Mouse (Mus musculus) frontal cortex, postnatal 36 days (tissue): ENCODE results near the gene Rbpms2.
"Not testable (repeated sequence)": the region's sequence is repeated elsewhere in the genome, so short reads cannot be mapped to it uniquely, and the experiment has no call there.

Source experiments
- DNase-seq, 2 experiments: peaks; one replicate each; pipeline ENCODE4 v3.0.0; 2022; ENCODE audit warnings: low spot score in 2 of 2

Gene Rbpms2

GRCm38 (mm10) chr9:65654700-65655237, 25.3 kb downstream of the Rbpms2 start:
- DNase-seq = no peak

GRCm38 (mm10) chr9:65655540-65655939, 26.1 kb downstream of the Rbpms2 start:
- no peak for DNase-seq

- no peak for DNase-seq
Measured at GRCm38 (mm10) chr9:65657218-65657617, 27.8 kb downstream of the Rbpms2 start.

GRCm38 (mm10) chr9:65661029-65661428, 31.6 kb downstream of the Rbpms2 start:
- no peak for DNase-seq

- DNase-seq = no peak
Measured at GRCm38 (mm10) chr9:65661493-65661892, 32.0 kb downstream of the Rbpms2 start.

GRCm38 (mm10) chr9:65664163-65664562, 34.7 kb downstream of the Rbpms2 start:
- peak; percentile 67 to 70 for DNase-seq

- peak; percentile 22 to 46 for DNase-seq
Measured at GRCm38 (mm10) chr9:65666042-65666441, 36.6 kb downstream of the Rbpms2 start.

- no peak for DNase-seq
Measured at GRCm38 (mm10) chr9:65667701-65668100, 38.3 kb downstream of the Rbpms2 start, which contains the start of gene Oaz2. Gene Oaz2, plus strand, starts transcription at chr9:65668001.

GRCm38 (mm10) chr9:65671431-65671931, 42.0 kb downstream of the Rbpms2 start:
- no peak for DNase-seq

- DNase-seq = no peak
Measured at GRCm38 (mm10) chr9:65672996-65673395, 43.5 kb downstream of the Rbpms2 start.

GRCm38 (mm10) chr9:65675461-65676357, 46.3 kb downstream of the Rbpms2 start:
- DNase-seq = no peak

GRCm38 (mm10) chr9:65676358-65677118, 47.1 kb downstream of the Rbpms2 start:
- peak; percentile 93 to 96 for DNase-seq

- DNase-seq = no peak
Measured at GRCm38 (mm10) chr9:65677119-65677462, 47.6 kb downstream of the Rbpms2 start.

GRCm38 (mm10) chr9:65679181-65679761, 49.8 kb downstream of the Rbpms2 start:
- no peak for DNase-seq

- no peak for DNase-seq
Measured at GRCm38 (mm10) chr9:65680938-65681633, 51.6 kb downstream of the Rbpms2 start.

- peak; percentile 27 to 32 for DNase-seq
Measured at GRCm38 (mm10) chr9:65681634-65681940, 52.1 kb downstream of the Rbpms2 start.

- no peak for DNase-seq
Measured at GRCm38 (mm10) chr9:65682183-65682582, 52.7 kb downstream of the Rbpms2 start.

GRCm38 (mm10) chr9:65682994-65683393, 53.5 kb downstream of the Rbpms2 start:
- DNase-seq = no peak

- no peak for DNase-seq
Measured at GRCm38 (mm10) chr9:65684704-65685103, 55.3 kb downstream of the Rbpms2 start.

GRCm38 (mm10) chr9:65689869-65690268, 60.4 kb downstream of the Rbpms2 start:
- not testable (repeated sequence) for DNase-seq

- DNase-seq = no peak
Measured at GRCm38 (mm10) chr9:65692466-65692865, 63.0 kb downstream of the Rbpms2 start.
